Mouse (Mus musculus) liver, postnatal 0 days (tissue): Measurements from ENCODE around the gene Mag.

Experiments used
- CTCF ChIP-seq: sonication (generic); IDR thresholded peaks from 2 replicates; pipeline ENCODE4 v1.5.1; 2016; ENCODE audit warnings: antibody characterized with exemption, low read depth
- EP300 ChIP-seq: IDR thresholded peaks from 2 replicates; pipeline ENCODE4 v1.6.1; 2016; ENCODE audit warnings: antibody characterized with exemption, low read depth, mild to moderate bottlenecking

DNA sequence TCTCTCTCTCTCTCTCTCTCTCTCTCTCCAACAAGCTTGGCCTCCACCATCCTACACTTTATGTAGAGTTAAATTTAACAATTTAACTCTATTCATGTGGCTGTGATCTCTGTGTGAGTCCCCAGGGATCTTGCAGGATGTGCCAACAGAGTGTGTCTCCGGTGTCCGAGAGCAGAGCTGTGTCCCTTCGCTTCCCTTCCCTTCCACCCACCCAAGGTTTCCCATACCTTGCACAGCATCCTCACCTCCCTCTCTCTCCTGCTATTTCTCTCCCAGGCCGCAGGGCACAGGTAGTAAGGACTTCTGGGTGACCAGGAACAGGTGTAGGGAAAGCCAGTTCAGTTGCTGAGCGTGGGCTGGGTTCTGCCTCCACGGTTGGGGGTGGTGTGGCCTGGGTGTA, 35.7 kb downstream of the Mag start:
- no peak for TF ChIP-seq EP300
- no peak for TF ChIP-seq CTCF
